Mouse (Mus musculus) liver, embryonic 14.5 days (tissue): ENCODE results near the gene Slc17a9.

Experiments used
- CTCF ChIP-seq: IDR thresholded peaks from 2 replicates; pipeline ENCODE4 v1.5.1; 2016; ENCODE audit warnings: antibody characterized with exemption, low read depth, control low read depth
- EP300 ChIP-seq: IDR thresholded peaks from 2 replicates; pipeline ENCODE4 v1.6.1; 2016; ENCODE audit warnings: antibody characterized with exemption, low read depth

DNA sequence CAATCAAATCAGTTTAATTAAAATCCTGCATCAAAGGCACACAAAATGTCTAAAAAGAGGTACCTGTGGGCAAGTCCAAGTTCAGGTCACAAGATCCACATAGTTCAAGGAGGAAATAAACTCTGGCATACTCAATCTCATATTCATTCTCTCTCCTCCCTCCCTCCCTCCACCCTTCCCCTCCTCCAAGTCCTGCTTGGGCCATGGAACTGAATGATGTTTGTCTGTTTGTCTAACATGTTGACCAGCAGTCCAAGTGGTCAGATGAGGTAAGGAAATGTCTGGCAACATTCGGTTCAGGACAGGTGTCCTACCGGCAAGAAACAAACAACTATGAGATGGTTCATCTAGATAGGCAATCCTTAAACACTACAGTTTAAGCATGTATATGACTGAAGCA, 48.4 kb upstream of the Slc17a9 start:
- TF ChIP-seq CTCF (no peak), EP300 (no peak)
